Mouse (Mus musculus) subcutaneous adipose tissue, adult 2 months (tissue): ENCODE data around the gene Zbtb43. TPM values are rescaled to one million over a fixed set of nuclear protein-coding genes. Genes with fewer than 3 reads are reported as not detected.

Experiments
- polyA plus RNA-seq: library from polyadenylated mRNA; depleted of rRNA; stranded (reverse); fragments of >200 nt; gene quantifications from 2 replicates; pipeline ENCODE4 v1.2.3, GENCODE M21; 2012; ENCODE audit warnings: low replicate concordance; rRNA removed

Gene Zbtb43
- 8.8 and 10.2 TPM in 2 replicates for polyA plus RNA-seq

DNA sequence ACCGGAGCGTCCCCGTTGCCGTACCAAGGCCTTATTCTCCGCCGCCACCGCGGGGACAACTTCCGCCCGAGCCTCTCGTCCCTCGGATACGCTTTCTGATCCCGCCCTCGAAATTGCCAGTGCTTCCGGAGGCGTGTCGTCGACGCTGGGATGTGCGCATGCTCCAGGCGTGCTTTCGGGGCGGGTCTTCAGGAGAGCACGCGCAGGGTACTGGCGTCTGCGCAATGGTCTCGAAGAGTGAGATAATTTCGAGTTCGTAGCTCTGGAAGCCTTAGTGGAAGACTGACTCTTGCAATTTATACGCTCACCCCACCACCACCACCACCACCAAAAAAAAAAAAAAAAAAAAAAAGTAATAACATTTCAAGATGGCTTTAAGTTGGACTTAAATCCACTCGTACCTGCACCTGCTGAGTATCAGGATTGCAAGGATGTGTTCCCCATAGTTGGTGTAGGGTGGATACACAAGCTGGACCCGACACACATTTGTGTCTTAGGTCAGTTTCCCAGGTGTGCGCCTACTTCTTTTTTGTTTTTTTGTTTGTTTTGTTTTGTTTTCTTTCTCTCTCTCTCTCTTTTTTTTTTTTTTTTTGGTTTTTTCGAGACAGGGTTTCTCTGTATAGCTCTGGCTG is at the start of gene Zbtb43:
Gene Zbtb43, minus strand, starts transcription at position 94 of the 632 bp plus-strand sequence.

DNA sequence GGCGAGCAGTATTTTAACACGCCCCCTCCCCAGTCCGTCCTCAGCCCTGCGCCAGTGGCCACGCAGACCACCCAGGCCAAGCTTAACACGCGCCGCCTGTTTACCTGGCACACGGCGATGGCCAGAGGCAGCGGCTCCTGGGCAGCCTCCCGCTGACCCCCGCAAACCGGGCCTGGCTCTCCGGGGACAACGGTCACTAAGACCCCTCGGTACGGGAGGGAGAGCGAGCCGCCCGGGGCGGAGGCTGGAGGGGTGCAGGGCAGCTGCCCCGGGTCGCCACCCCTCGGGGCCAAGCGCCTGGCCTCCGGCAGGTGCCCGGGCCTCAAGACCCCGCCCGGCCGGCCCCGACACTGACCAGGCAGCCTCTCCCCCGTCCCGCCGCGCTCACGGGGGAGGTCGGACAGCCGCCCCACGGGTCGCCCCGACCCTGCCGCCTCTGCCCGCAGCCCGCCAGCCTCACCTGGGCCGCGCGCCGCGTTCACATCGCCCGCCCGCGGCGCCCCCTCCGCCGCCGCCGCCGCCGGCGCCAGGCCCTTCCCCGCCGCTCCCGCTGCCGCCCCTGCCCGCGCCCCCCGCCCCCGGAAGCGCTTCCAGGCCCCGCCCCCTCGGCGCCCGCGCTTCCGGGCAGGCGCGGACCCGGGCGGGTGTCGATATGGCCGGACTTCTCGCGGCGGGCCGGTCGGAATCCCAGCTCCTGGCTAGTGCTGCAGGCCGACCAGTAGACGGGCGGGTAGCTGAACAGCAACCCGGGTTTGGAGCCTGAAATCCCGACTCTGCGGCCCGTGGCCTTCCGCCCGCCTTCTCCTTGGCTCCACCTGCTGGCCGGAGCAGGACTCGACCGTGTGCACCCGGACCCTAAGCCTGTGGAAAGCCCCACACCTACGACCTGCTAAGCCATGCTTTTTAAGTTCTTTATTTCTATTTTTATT is 37.3 kb downstream of the Zbtb43 start, which contains the start of gene Zbtb34:
Gene Zbtb34, minus strand, starts transcription at position 554 of the 929 bp plus-strand sequence.

Other genes with a start within 250 kb of the Zbtb43 start
- gene Ralgps1, start 97.1 kb downstream of the Zbtb43 start, polyA plus RNA-seq, result 6.1 and 6.4 TPM in 2 replicates
- 11.3 and 12.9 TPM in 2 replicates for gene Zbtb34, start 37.2 kb downstream of the Zbtb43 start, polyA plus RNA-seq
- not detected in 2 replicates for gene Lmx1b, start 172.0 kb upstream of the Zbtb43 start, polyA plus RNA-seq